Mouse (Mus musculus) hindbrain, embryonic 11.5 days (tissue): ENCODE measurements at regions not wholly inside any gene's neighbourhood (a gene's known extent, or its start where the extent isn't known, plus 50 kb on each side); places are given as distances from the start of the nearest gene placed in this dataset.
"Not testable (repeated sequence)": the region's sequence is repeated elsewhere in the genome, so short reads cannot be mapped to it uniquely, and the experiment has no call there.

ENCODE experiments used
- ATAC-seq: fragments of 200-750 bp; cut with Nextera tagmentation; 2 replicates; pipeline ENCODE4 v1.8.0; 2017; ENCODE audit warnings: mild to moderate bottlenecking, moderate TSS enrichment, moderate library complexity; ENCODE audit not compliant: low FRiP score
- DNase-seq: peaks from one replicate; pipeline ENCODE4 v3.0.0-alpha.2; 2015; ENCODE audit warnings: low spot score
- H3K27ac ChIP-seq: fragments of 300-500 bp; sonication (generic); 2 replicates; pipeline ENCODE4 v1.5.1; 2014; ENCODE audit warnings: mild to moderate bottlenecking, low read depth, low read length
- H3K27me3 ChIP-seq: fragments of 300-500 bp; sonication (generic); 2 replicates; pipeline ENCODE4 v1.6.1; 2014; ENCODE audit warnings: mild to moderate bottlenecking, low read length, moderate library complexity, mixed read lengths; ENCODE audit not compliant: control insufficient read depth, insufficient read depth
- H3K36me3 ChIP-seq: fragments of 300-500 bp; sonication (generic); 2 replicates; pipeline ENCODE4 v1.6.1; 2014; ENCODE audit warnings: mild to moderate bottlenecking, low read length, moderate library complexity, mixed read lengths; ENCODE audit not compliant: control insufficient read depth, insufficient read depth
- H3K4me1 ChIP-seq: fragments of 300-500 bp; sonication (generic); replicated peaks from 2 replicates; pipeline ENCODE4 v1.6.1; 2014; ENCODE audit warnings: low read length, mixed read lengths; ENCODE audit not compliant: control insufficient read depth, insufficient read depth
- H3K4me2 ChIP-seq: fragments of 300-500 bp; sonication (generic); replicated peaks from 2 replicates; pipeline ENCODE4 v1.6.1; 2014; ENCODE audit warnings: mild to moderate bottlenecking, low read depth, low read length
- H3K4me3 ChIP-seq: fragments of 300-500 bp; sonication (generic); 2 replicates; pipeline ENCODE4 v1.5.1; 2014; ENCODE audit warnings: low read depth, low read length
- H3K9ac ChIP-seq: fragments of 300-500 bp; sonication (generic); 2 replicates; pipeline ENCODE4 v1.6.1; 2014; ENCODE audit warnings: low read depth, low read length
- H3K9me3 ChIP-seq: fragments of 300-500 bp; sonication (generic); 2 replicates; pipeline ENCODE4 v1.6.1; 2016; ENCODE audit warnings: low read length; ENCODE audit not compliant: control insufficient read depth
- WGBS: fragments of 180-500 bp; shearing (Covaris S2); extraction: QIAGEN DNeasy Blood & Tissue Kit; methylation state at CpG from one replicate; pipeline ENCODE4 v1.1.7; 2014; 5-methylcytosine and 5-hydroxymethylcytosine counted together

- ATAC-seq: no peak
These were observed 342.4 kb upstream of the Nectin3 start for GRCm38 (mm10) chr16:46840764-46841163.

GRCm38 (mm10) chr16:46825147-46825546 lies 326.8 kb upstream of the Nectin3 start:
- H3K4me1 ChIP-seq: no peaks in the 10 kb centered on the region
- no peaks in the 10 kb centered on the region for H3K27me3 ChIP-seq
- H3K9me3 ChIP-seq: no peaks in the 10 kb centered on the region
- H3K4me2 ChIP-seq: no peak overlapping the region
- no peaks in the 10 kb centered on the region for H3K36me3 ChIP-seq
- WGBS: 92% methylated on average over 2 of the region's 2 CpGs
- no peak overlapping the region for H3K4me3 ChIP-seq
- H3K9ac ChIP-seq: no peak overlapping the region
- no peak for DNase-seq
- ATAC-seq: no peak
- H3K27ac ChIP-seq: no peak overlapping the region

More at GRCm38 (mm10) chr16:46840764-46841163, 342.4 kb upstream of the Nectin3 start:
- Histone ChIP-seq H3K4me2 (no peak overlapping the region), H3K27me3 (no peaks in the 10 kb centered on the region), H3K4me1 (no peaks in the 10 kb centered on the region), H3K36me3 (no peaks in the 10 kb centered on the region), H3K27ac (no peak overlapping the region), H3K9ac (no peak overlapping the region), H3K9me3 (no peaks in the 10 kb centered on the region), H3K4me3 (no peak overlapping the region)
- no peak for DNase-seq

GRCm38 (mm10) chr16:46822753-46823152 lies 324.4 kb upstream of the Nectin3 start:
- Histone ChIP-seq H3K27me3 (no peaks in the 10 kb centered on the region), H3K36me3 (no peaks in the 10 kb centered on the region), H3K27ac (no peak overlapping the region), H3K4me3 (no peak overlapping the region), H3K9me3 (no peaks in the 10 kb centered on the region), H3K4me2 (no peak overlapping the region), H3K4me1 (no peaks in the 10 kb centered on the region), H3K9ac (no peak overlapping the region)
- WGBS: 62% methylated on average over 3 of the region's 3 CpGs
- DNase-seq (no peak), ATAC-seq (no peak)

- no peak for ATAC-seq
- Histone ChIP-seq H3K9ac (no peak overlapping the region), H3K4me2 (no peak overlapping the region), H3K4me1 (no peaks in the 10 kb centered on the region), H3K27me3 (no peaks in the 10 kb centered on the region), H3K9me3 (no peaks in the 10 kb centered on the region), H3K36me3 (no peaks in the 10 kb centered on the region), H3K27ac (no peak overlapping the region), H3K4me3 (no peak overlapping the region)
- DNase-seq: no peak
- whole genome bisulfite sequencing: 93% methylated on average over 1 of the region's 1 CpGs
These were observed 319.9 kb upstream of the Nectin3 start for GRCm38 (mm10) chr16:46818215-46818614.

- not testable (repeated sequence) for H3K27ac ChIP-seq, ATAC-seq, DNase-seq, H3K9ac ChIP-seq, H3K36me3 ChIP-seq, H3K27me3 ChIP-seq, H3K9me3 ChIP-seq, H3K4me2 ChIP-seq, H3K4me1 ChIP-seq, H3K4me3 ChIP-seq
These were observed 313.5 kb upstream of the Nectin3 start for GRCm38 (mm10) chr16:46811835-46812234.

GRCm38 (mm10) chr16:46807476-46807875 lies 309.2 kb upstream of the Nectin3 start:
- DNase-seq (no peak), ATAC-seq (no peak)
- Histone ChIP-seq H3K4me2 (no peak overlapping the region), H3K4me1 (no peaks in the 10 kb centered on the region), H3K4me3 (no peak overlapping the region), H3K27ac (no peak overlapping the region), H3K9ac (no peak overlapping the region), H3K27me3 (no peaks in the 10 kb centered on the region), H3K36me3 (no peaks in the 10 kb centered on the region), H3K9me3 (no peaks in the 10 kb centered on the region)
- WGBS: 93% methylated on average over 2 of the region's 2 CpGs

GRCm38 (mm10) chr16:46776367-46776766 lies 278.0 kb upstream of the Nectin3 start:
- Histone ChIP-seq H3K27ac (no peak overlapping the region), H3K9me3 (no peaks in the 10 kb centered on the region), H3K27me3 (no peaks in the 10 kb centered on the region), H3K4me3 (no peak overlapping the region), H3K36me3 (no peaks in the 10 kb centered on the region), H3K4me1 (no peaks in the 10 kb centered on the region), H3K9ac (no peak overlapping the region), H3K4me2 (no peak overlapping the region)
- DNase-seq (no peak), ATAC-seq (no peak)
- 55% methylated on average over 5 of the region's 5 CpGs for WGBS

- 47% methylated on average over 4 of the region's 4 CpGs for WGBS
- no peak for ATAC-seq
These were observed 271.1 kb upstream of the Nectin3 start for GRCm38 (mm10) chr16:46769383-46769782.

GRCm38 (mm10) chr16:46768376-46768775 lies 270.1 kb upstream of the Nectin3 start:
- H3K27me3 ChIP-seq: no peaks in the 10 kb centered on the region
- no peak overlapping the region for H3K4me3 ChIP-seq
- H3K27ac ChIP-seq: no peak overlapping the region
- H3K9ac ChIP-seq: no peak overlapping the region
- H3K36me3 ChIP-seq: no peaks in the 10 kb centered on the region
- no peaks in the 10 kb centered on the region for H3K4me1 ChIP-seq
- no peak for ATAC-seq
- WGBS: 48% methylated on average over 1 of the region's 1 CpGs
- DNase-seq: no peak
- H3K4me2 ChIP-seq: no peak overlapping the region
- no peaks in the 10 kb centered on the region for H3K9me3 ChIP-seq

More at GRCm38 (mm10) chr16:46769383-46769782, 271.1 kb upstream of the Nectin3 start:
- Histone ChIP-seq H3K27me3 (no peaks in the 10 kb centered on the region), H3K4me1 (no peaks in the 10 kb centered on the region), H3K36me3 (no peaks in the 10 kb centered on the region), H3K9ac (no peak overlapping the region), H3K27ac (no peak overlapping the region), H3K4me2 (no peak overlapping the region), H3K9me3 (no peaks in the 10 kb centered on the region), H3K4me3 (no peak overlapping the region)
- no peak for DNase-seq
